Mouse (Mus musculus): ENCODE measurements around the gene Hsp90ab1. TPM values are rescaled to one million over a fixed set of nuclear protein-coding genes. Genes with fewer than 3 reads are reported as not detected.

Gene Hsp90ab1
- polyA plus RNA-seq, 1 experiment from 2014 or later = 750 TPM

DNA sequence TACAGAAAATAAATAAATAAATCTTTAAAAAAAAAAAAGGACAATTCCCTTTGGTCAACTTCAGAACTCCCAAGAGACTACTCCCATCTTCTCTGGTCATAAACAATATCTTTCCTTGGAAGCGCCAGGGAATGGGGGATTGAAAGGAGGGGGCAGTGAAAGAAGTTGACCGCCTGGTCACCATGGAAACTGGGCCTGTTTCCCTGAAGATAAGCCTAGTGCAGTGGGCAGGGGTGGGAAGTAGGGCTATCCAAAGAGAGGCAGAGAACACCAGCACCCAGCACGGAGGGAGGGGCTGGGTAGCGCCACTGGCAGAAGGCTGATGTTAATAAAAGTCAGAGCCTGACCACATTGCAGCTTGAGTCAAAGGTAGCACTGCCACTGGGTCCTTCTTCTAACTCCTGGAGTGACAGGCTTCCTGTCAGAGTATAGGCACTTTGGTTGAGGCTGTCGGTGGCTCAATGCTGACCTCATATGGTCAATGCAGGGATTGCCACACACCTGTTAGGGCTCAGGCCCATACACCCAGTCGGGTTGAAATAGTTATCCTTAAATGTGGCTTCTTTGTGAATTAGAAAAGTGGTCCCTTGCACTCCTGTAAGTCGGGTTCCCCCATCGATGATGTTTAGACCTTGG is 21.1 kb downstream of the Hsp90ab1 start:
- peaks cover 3% of the 10 kb centered on the region; the same call in 1 of the 2 replicates for H3K4me1 ChIP-seq (replicated peaks; ENCODE audit: control insufficient read depth, insufficient read depth)
- DNase-seq (ENCODE audit: low spot score) = peak; percentile 82
- no peak overlapping the region for H3K4me3 ChIP-seq (ENCODE audit: low read depth, low read length)
- TF ChIP-seq EP300 (optimal IDR thresholded peaks at IDR 0.05) = no peak
- TF ChIP-seq CTCF (IDR thresholded peaks at IDR 0.05; ENCODE audit: low read depth) = peak; percentile 94
- H3K4me2 ChIP-seq (replicated peaks; ENCODE audit: low read depth) = no peak overlapping the region
- no peaks in the 10 kb centered on the region for H3K36me3 ChIP-seq (ENCODE audit: control insufficient read depth, insufficient read depth, low read length)
- no peak overlapping the region for H3K9ac ChIP-seq (ENCODE audit: low read length)
- H3K27ac ChIP-seq (replicated peaks) = no peak overlapping the region
- H3K27me3 ChIP-seq (ENCODE audit: control insufficient read depth, insufficient read depth, low read length) = no peaks in the 10 kb centered on the region; the same call in 1 of the 2 replicates
- peak; percentile 62 for ATAC-seq (ENCODE audit: low FRiP score, low TSS enrichment)
- 6% methylated on average over 8 of the region's 8 CpGs for WGBS
- H3K9me3 ChIP-seq (ENCODE audit: control insufficient read depth, low read length) = no peaks in the 10 kb centered on the region

DNA sequence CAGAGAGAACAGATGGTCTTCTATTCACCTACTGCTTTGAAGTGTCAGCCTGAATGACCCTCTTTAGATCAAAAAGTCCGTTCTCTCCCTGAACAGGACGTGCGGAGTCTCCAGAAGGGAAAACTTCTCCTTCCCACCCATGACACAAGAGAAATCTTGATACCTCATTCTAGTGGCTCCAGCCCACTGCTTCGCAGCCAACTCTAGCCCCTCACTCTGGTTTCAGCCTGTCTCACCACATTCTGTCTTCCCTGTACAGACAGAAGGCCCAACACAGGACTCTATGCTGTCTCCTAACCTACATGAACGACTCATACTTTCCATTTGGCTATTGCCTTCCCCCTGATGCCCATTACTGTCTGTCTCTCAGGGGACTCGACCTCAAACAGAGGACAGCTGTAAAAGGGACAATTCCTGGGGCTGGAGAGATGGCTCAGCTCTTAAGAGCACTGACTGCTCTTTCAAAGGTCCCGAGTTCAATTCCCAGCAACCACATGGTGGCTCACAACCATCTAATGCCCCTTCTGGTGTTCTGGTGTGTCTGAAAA is 21.7 kb downstream of the Hsp90ab1 start:
- no peak overlapping the region for H3K27ac ChIP-seq (replicated peaks)
- no peaks in the 10 kb centered on the region for H3K9me3 ChIP-seq (ENCODE audit: control insufficient read depth, low read length)
- no peak overlapping the region for H3K4me2 ChIP-seq (replicated peaks; ENCODE audit: low read depth)

DNA sequence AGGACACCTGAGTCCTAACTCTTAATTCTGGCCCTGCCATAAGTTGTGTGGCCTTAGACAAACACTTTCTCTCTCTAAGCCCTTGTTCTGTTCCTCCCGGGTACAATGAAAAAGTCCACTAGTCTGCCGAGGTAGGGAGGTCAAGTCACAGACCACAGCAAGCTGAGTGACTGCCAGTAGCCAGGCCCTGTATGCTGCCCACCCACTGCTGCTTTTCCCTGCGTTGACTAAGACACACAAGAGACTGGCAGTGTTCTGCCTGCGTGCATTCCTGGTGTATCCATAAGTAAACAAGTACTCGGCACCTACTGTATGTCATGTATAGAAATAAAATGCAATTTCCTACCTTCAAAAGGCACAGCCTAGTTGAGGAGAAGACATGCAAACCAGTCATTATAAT is 22.8 kb downstream of the Hsp90ab1 start:
- 9% methylated on average over 5 of the region's 5 CpGs for WGBS
- TF ChIP-seq EP300 (optimal IDR thresholded peaks at IDR 0.05) (no peak), CTCF (IDR thresholded peaks at IDR 0.05; ENCODE audit: low read depth) (no peak)

More for the DNA sequence above, 21.7 kb downstream of the Hsp90ab1 start:
- no peak overlapping the region for H3K9ac ChIP-seq (ENCODE audit: low read length)
- H3K4me3 ChIP-seq (ENCODE audit: low read depth, low read length) = no peak overlapping the region
- no peak for TF ChIP-seq EP300 (optimal IDR thresholded peaks at IDR 0.05)
- no peak for TF ChIP-seq CTCF (IDR thresholded peaks at IDR 0.05; ENCODE audit: low read depth)
- DNase-seq (ENCODE audit: low spot score) (no peak), ATAC-seq (ENCODE audit: low FRiP score, low TSS enrichment) (no peak)
- no peaks in the 10 kb centered on the region; the same call in 1 of the 2 replicates for H3K27me3 ChIP-seq (ENCODE audit: control insufficient read depth, insufficient read depth, low read length)
- WGBS = 62% methylated on average over 7 of the region's 7 CpGs
- no peaks in the 10 kb centered on the region for H3K36me3 ChIP-seq (ENCODE audit: control insufficient read depth, insufficient read depth, low read length)
- peaks cover 3% of the 10 kb centered on the region; the same call in 1 of the 2 replicates for H3K4me1 ChIP-seq (replicated peaks; ENCODE audit: control insufficient read depth, insufficient read depth)

DNA sequence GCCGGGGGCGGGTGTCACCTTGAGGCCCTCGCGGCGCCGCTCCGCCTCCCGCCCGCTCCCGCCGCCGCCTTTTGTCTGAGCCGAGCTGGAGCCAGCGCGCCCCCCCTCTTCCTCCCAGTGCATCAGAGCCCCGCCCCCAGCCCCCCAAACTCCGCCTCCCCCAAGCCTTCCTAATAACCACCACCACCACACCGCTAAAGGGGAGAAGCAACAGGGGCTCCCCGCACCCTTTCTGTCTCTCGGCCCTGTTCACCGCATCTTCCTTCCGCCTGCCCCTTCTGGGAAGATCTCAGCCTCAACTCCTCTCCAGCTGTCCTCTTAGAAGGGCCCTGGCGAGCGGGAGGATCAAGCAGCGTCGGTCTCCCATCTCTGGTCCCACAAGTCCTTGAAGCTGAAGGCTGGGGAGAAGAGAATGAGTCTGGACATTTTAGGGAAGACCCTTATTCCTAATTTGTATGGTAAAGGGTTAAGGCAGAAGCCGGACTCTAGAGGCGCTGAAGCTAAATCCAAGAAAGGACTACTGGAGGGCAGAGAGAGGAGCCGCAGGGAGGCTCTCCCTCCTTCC is 23.4 kb downstream of the Hsp90ab1 start, which contains the start of gene Tmem151b:
Gene Tmem151b, minus strand, starts transcription at position 61 of the 565 bp plus-strand sequence.
- no peak for DNase-seq (ENCODE audit: low spot score)
- 4% methylated on average over 20 of the region's 29 CpGs for WGBS
- Histone ChIP-seq H3K27me3 (ENCODE audit: control insufficient read depth, insufficient read depth, low read length) (peaks cover 10% of the 10 kb centered on the region; the same call in 1 of the 2 replicates), H3K4me3 (ENCODE audit: low read depth, low read length) (peak within 1 kb of the TSS; percentile 56), H3K9me3 (ENCODE audit: control insufficient read depth, low read length) (no peaks in the 10 kb centered on the region), H3K36me3 (ENCODE audit: control insufficient read depth, insufficient read depth, low read length) (no peaks in the 10 kb centered on the region), H3K4me1 (replicated peaks; ENCODE audit: control insufficient read depth, insufficient read depth) (no peaks in the 10 kb centered on the region), H3K27ac (replicated peaks) (no peak within 1 kb of the TSS), H3K9ac (ENCODE audit: low read length) (peak within 1 kb of the TSS; percentile 59), H3K4me2 (replicated peaks; ENCODE audit: low read depth) (peak within 1 kb of the TSS; percentile 95)
- no peak for ATAC-seq (ENCODE audit: low FRiP score, low TSS enrichment)
- TF ChIP-seq EP300 (optimal IDR thresholded peaks at IDR 0.05) (no peak), CTCF (IDR thresholded peaks at IDR 0.05; ENCODE audit: low read depth) (peak; percentile 17; the same call in 1 of the 2 replicates)

More for the DNA sequence above, 22.8 kb downstream of the Hsp90ab1 start:
- Histone ChIP-seq H3K9me3 (ENCODE audit: control insufficient read depth, low read length) (no peaks in the 10 kb centered on the region), H3K27me3 (ENCODE audit: control insufficient read depth, insufficient read depth, low read length) (peaks cover 8% of the 10 kb centered on the region; the same call in 1 of the 2 replicates), H3K4me3 (ENCODE audit: low read depth, low read length) (no peak overlapping the region), H3K4me2 (replicated peaks; ENCODE audit: low read depth) (no peak overlapping the region), H3K4me1 (replicated peaks; ENCODE audit: control insufficient read depth, insufficient read depth) (no peaks in the 10 kb centered on the region), H3K27ac (replicated peaks) (no peak overlapping the region), H3K36me3 (ENCODE audit: control insufficient read depth, insufficient read depth, low read length) (no peaks in the 10 kb centered on the region), H3K9ac (ENCODE audit: low read length) (no peak overlapping the region)
- DNase-seq (ENCODE audit: low spot score) = no peak
- ATAC-seq (ENCODE audit: low FRiP score, low TSS enrichment) = no peak

DNA sequence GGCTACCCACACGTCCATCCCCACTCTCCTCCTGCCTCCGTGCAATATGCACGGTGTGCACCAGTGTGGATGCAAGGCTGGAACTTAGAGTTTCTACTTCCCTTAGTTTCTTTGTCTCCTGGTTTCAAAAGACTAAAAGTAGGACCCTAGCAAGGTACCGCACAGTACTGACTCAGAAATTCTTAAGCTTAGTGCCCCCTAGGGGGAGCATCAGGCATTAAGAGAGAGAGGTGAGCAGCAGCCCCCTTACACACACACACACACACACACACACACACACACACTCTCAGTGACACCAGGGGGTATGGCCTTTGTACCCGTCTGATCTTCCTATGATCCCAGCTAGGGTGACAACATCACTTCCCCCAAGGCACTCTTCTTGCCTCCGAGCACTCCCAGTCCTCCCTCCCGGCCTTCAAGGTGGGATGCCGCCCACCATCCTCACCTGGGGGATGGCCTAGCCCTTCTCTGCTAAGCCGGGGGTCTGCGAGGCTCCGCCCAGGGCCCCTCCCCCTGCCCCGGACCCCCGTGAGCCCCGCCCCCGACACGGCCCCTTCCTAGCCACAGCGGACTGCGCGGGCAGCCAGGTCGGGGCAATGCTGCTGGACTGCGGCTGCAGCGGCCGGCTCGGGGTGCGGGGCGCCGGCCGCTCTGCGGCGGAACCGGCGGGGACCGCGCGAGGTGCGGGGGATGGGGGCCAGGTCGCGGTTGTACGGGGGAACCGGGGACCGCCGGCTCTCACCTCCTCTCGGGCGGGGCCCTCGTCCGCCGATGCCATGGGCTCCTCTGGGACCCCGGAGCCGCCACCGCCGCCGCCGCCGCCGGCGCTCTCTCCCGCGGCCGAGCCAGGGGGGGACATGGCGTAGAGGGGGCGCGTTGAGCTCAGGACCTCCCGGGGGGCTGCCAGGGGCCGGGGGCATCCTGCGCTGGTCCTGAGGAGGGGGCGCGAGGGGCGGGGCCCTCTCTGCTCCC is 24.2 kb downstream of the Hsp90ab1 start:
- Histone ChIP-seq H3K36me3 (ENCODE audit: control insufficient read depth, insufficient read depth, low read length) (no peaks in the 10 kb centered on the region), H3K27me3 (ENCODE audit: control insufficient read depth, insufficient read depth, low read length) (peaks cover 10% of the 10 kb centered on the region; the same call in 1 of the 2 replicates), H3K4me1 (replicated peaks; ENCODE audit: control insufficient read depth, insufficient read depth) (no peaks in the 10 kb centered on the region), H3K27ac (replicated peaks) (no peak overlapping the region), H3K9ac (ENCODE audit: low read length) (peak overlapping the region; percentile 59), H3K4me2 (replicated peaks; ENCODE audit: low read depth) (peak overlapping the region; percentile 95), H3K9me3 (ENCODE audit: control insufficient read depth, low read length) (no peaks in the 10 kb centered on the region), H3K4me3 (ENCODE audit: low read depth, low read length) (peak overlapping the region; percentile 56)
- no peak for DNase-seq (ENCODE audit: low spot score)
- WGBS = 3% methylated on average over 35 of the region's 68 CpGs
- TF ChIP-seq EP300 (optimal IDR thresholded peaks at IDR 0.05) (no peak), CTCF (IDR thresholded peaks at IDR 0.05; ENCODE audit: low read depth) (peak; percentile 53)
- ATAC-seq (ENCODE audit: low FRiP score, low TSS enrichment) = no peak; the same call in 1 of the 2 replicates
